Mouse (Mus musculus): ENCODE results near the gene Plch2.

The Plch2 gene

GRCm38 (mm10) chr4:155056724-155057123, at the start of gene Plch2:
Gene Plch2, minus strand, starts transcription at chr4:155056784.
- no peak for DNase-seq (ENCODE audit: low read depth, low spot score)

DNA sequence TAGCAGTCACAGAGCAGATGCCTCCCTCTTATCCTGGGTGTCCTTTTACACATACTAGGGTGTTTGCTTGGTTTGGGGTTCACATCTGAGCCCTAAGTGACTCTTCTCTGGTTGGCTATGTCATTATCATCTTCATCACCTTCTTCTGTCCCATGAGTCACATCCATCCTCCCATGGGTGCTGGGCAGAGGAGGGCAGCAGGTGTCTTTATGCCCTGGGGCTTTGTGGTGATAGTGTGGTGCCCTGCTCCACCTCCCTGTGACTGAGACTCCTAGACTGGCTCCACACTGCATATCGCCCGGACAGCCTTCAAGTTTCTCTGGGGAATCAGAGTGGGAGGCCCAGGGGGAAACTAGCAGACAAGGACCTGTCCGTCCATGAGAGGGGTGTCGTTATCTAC, 42.0 kb upstream of the Plch2 start:
- no peak for DNase-seq (ENCODE audit: low read depth, low spot score)

- DNase-seq (ENCODE audit: low read depth, low spot score), result peak; percentile 30
These were observed 40.9 kb upstream of the Plch2 start for GRCm38 (mm10) chr4:155097452-155097851.

GRCm38 (mm10) chr4:155095967-155096366, 39.4 kb upstream of the Plch2 start:
- peak; percentile 91 for DNase-seq (ENCODE audit: low read depth, low spot score)

GRCm38 (mm10) chr4:155095238-155095900, 38.8 kb upstream of the Plch2 start:
- DNase-seq (ENCODE audit: low read depth, low spot score), result peak; percentile 98

- peak; percentile 68 for DNase-seq (ENCODE audit: low read depth, low spot score)
These were observed 38.0 kb upstream of the Plch2 start for GRCm38 (mm10) chr4:155094565-155094964.

- DNase-seq (ENCODE audit: low read depth, low spot score), result no peak
These were observed 37.0 kb upstream of the Plch2 start for GRCm38 (mm10) chr4:155093431-155094149.

GRCm38 (mm10) chr4:155092718-155093430, 36.3 kb upstream of the Plch2 start:
- DNase-seq (ENCODE audit: low read depth, low spot score), result peak; percentile 98

DNA sequence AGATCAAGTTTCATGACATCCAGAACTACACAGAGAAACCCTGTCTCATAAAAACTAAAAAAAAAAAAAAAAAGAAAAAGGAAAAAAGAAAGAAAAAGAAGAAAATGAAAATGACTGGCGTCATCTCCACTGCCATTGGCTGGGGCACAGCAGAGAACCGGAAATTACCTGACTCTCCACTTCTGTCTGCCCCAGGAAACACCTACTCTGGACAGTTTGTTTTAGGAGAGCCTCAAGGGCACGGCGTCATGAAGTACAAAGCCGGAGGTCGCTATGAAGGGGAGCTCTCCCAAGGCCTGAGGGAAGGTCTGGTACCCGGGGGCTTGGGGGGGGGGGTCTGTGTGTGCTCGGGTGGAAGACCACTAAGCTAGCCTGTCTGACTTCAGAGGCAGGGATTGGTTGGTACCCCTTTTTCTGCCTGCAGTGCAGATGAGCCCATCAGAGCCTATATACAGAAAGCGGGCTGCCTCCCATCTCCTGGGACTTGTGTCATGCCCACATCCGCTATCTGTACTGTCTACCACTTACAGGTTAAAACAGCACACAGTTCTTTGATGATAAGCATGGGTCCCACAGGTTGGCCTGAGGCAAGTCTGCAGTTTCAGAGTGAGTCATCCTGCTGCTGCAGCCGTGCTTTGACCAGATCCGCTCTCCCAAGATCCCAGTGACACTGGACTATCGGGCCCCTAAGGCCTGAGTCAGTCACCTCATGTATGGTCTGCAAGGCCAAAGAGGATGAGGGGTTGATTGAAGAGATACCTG, 34.3 kb upstream of the Plch2 start:
- no peak for DNase-seq (ENCODE audit: low read depth, low spot score)

- DNase-seq (ENCODE audit: low read depth, low spot score), result no peak
These were observed 33.6 kb upstream of the Plch2 start for GRCm38 (mm10) chr4:155090147-155090546.

GRCm38 (mm10) chr4:155089241-155089640, 32.7 kb upstream of the Plch2 start:
- DNase-seq (ENCODE audit: low read depth, low spot score), result no peak

DNA sequence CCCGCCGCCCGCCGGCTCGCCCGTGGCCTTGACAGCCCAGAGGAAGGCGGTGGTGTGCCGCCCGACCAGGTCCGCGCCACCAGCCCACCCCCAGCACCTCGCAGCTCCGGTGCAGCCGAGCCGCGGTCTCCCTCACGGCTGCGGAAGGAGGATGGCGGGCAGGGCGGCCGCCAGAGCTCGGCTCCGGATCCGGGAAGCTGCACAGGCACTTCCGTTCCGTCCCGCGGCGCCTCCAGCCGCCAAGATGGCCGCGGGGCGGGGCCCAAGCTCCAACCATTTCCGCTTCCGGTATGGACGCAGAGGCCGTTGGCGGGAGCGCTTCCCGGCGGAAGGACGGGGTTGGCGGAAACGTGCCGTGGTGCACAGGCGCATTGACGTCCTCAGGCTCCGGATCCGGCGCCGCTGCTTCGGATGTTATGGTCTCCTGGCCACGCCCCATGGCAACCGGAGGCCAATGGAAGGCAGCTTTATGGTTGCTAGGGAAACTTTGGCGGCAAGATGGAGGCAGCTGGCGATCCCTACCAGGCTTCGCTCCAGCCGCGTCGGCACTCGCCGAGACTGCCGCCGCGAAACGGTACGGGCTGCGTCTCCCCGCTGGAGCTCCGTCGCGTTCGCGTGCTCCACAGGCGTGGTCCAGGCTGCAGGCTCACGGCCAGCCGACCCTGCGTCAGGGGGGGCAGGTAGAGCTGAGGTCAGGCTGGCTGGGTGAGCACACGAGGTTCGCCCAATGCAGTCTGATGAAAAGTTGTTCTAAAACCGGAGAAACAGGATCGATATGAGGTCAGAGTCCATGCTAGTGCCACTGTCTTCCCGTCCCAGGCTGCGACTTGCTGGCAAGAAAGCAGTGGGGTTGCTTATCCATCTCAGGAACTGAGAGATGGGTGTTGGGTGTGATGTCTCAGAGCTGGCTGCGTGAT, 29.8 kb upstream of the Plch2 start, which contains the start of the genes Rer1 and Morn1:
Gene Rer1, minus strand, starts transcription at position 275 of the 917 bp plus-strand sequence.
Gene Morn1, plus strand, starts transcription at position 470 of the 917 bp plus-strand sequence.
- peak; percentile 100 for DNase-seq (ENCODE audit: low read depth, low spot score)

- DNase-seq (ENCODE audit: low read depth, low spot score), result no peak
These were observed 28.9 kb upstream of the Plch2 start for GRCm38 (mm10) chr4:155085206-155086107.

DNA sequence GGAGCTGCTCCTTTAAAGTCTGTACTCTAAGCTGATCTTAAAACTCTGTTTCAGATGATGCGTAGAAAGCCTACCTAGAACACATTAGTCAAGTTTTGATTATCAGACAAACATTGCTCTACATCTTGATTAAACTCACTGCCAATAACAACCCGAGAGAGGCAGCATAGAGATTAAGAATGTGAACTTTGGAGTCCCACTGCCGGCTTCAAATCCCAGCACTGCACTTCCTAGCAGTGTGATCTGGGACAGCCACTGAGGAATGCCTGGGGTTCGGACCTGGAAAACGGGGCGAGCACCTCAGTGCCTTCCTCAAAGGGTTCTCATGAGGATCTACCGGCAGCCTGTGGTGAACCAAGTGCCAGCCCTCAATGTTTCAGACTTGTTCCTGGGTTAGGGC, 27.8 kb upstream of the Plch2 start:
- no peak for DNase-seq (ENCODE audit: low read depth, low spot score)

GRCm38 (mm10) chr4:155083553-155083952, 27.0 kb upstream of the Plch2 start:
- DNase-seq (ENCODE audit: low read depth, low spot score), result no peak

- DNase-seq (ENCODE audit: low read depth, low spot score), result no peak
These were observed 23.1 kb upstream of the Plch2 start for GRCm38 (mm10) chr4:155079666-155080065.

DNA sequence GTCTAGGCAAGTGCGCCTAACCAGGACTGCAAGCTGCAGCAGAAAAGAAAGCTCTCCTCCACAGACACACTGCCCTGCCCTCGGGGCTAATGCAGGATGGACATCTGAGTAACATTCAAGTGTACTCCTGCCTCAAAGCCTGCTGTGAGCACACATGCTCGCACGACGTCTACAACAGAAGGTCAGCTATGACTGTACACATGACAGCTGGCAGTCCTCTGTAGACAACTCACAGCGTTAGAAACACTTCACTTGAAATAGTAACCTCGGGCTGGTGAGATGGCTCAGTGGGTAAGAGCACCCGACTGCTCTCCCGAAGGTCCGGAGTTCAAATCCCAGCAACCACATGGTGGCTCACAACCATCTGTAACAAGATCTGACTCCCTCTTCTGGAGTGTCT, 22.2 kb upstream of the Plch2 start:
- DNase-seq (ENCODE audit: low read depth, low spot score), result peak; percentile 74

DNA sequence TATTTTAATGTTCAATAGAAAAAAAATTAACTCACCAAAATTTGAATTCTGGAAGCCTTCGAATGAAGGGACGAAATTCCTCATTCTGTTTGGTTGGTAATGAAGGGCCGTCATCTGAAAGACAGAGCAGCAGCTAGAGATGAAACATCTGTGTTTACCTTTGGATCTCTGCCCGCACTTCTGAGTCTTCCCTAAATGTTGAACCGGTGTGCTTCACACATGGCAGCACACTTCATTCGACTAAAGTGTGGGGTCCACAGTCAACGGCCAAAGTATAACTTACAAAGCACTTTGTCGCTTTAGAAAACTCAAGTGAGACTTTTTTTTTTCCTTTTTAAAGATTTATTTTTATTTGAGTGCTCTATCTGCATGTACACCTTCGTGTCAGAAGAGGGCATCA, 20.1 kb upstream of the Plch2 start:
- DNase-seq (ENCODE audit: low read depth, low spot score), result no peak

GRCm38 (mm10) chr4:155075813-155076212, 19.2 kb upstream of the Plch2 start:
- no peak for DNase-seq (ENCODE audit: low read depth, low spot score)

GRCm38 (mm10) chr4:155075137-155075536, 18.6 kb upstream of the Plch2 start:
- no peak for DNase-seq (ENCODE audit: low read depth, low spot score)
